Mouse (Mus musculus): ENCODE data around the gene Osbpl8. TPM values are rescaled to one million over a fixed set of nuclear protein-coding genes. Genes with fewer than 3 reads are reported as not detected.

Osbpl8 gene
- polyA plus RNA-seq, 1 experiment: 1.1 TPM

GRCm38 (mm10) chr10:111235289-111235570, 70.7 kb downstream of the Osbpl8 start:
- no peak overlapping the region for H3K4me3 ChIP-seq (ENCODE audit: low read depth, low read length)
- H3K27ac ChIP-seq (ENCODE audit: insufficient read depth, low read depth, low read length): no peak overlapping the region
- 92% methylated on average over 6 of the region's 6 CpGs for WGBS
- H3K27me3 ChIP-seq (ENCODE audit: control insufficient read depth, insufficient read depth, low read length): no peaks in the 10 kb centered on the region
- no peaks in the 10 kb centered on the region for H3K4me1 ChIP-seq (ENCODE audit: control insufficient read depth, insufficient read depth, insufficient read length, low read length)
- no peak for TF ChIP-seq CTCF (IDR thresholded peaks at IDR 0.05; ENCODE audit: extremely low read depth, insufficient read length, insufficient replicate concordance, low read depth, low read length)
- TF ChIP-seq POLR2A (IDR thresholded peaks at IDR 0.05; ENCODE audit: low read depth, low read length): no peak
- 0 out of 2 replicates have a peak, but pooled peaks cover 2% of the 10 kb centered on the region for H3K36me3 ChIP-seq (ENCODE audit: control insufficient read depth, insufficient read depth, low read length)

DNA sequence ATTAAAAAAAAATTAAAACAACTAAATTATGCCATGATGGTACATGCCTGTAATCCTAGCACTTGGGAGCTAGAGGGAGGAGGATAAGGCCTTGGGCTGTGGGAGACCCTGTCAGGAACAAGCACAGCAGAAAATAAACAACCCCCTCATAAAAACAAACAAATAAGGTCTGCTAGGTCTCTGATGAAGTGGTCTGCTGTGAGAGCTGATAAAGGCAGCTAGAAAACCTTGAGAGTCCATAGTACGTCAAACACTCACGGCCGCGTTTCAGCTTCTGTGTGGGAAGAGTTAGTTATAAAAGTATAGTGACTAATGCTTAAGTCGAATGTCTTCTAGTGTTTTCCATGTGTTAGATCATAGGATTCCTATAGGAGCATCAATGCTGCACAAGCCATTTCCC, 72.9 kb downstream of the Osbpl8 start:
- no peaks in the 10 kb centered on the region for H3K4me1 ChIP-seq (ENCODE audit: control insufficient read depth, insufficient read depth, insufficient read length, low read length)
- H3K27ac ChIP-seq (ENCODE audit: insufficient read depth, low read depth, low read length): no peak overlapping the region
- H3K27me3 ChIP-seq (ENCODE audit: control insufficient read depth, insufficient read depth, low read length): no peaks in the 10 kb centered on the region
- H3K4me3 ChIP-seq (ENCODE audit: low read depth, low read length): no peak overlapping the region
- TF ChIP-seq POLR2A (IDR thresholded peaks at IDR 0.05; ENCODE audit: low read depth, low read length): no peak
- TF ChIP-seq CTCF (IDR thresholded peaks at IDR 0.05; ENCODE audit: extremely low read depth, insufficient read length, insufficient replicate concordance, low read depth, low read length): no peak
- 69% methylated on average over 5 of the region's 5 CpGs for WGBS
- 0 out of 2 replicates have a peak, but pooled peaks cover 2% of the 10 kb centered on the region for H3K36me3 ChIP-seq (ENCODE audit: control insufficient read depth, insufficient read depth, low read length)

DNA sequence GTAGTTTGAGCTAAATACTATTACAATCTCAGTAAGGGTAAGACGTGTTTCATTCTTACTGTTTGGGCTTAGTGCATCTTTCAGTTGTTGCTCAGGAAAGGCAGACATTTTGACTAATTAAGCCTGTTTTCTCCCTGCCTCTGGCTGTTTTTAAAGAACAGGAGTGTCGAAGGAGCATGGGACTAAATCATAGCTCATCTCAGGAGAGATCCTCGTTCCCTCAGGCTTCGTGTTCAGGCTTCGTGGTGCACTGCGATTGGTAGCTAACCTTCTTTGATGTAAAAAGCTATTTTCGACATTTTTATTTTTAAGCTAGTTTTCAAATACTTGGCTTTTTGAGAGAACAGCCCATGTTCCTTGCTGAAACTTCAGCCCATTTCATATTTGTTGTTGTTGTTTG, 78.1 kb downstream of the Osbpl8 start:
- no peak overlapping the region for H3K27ac ChIP-seq (ENCODE audit: insufficient read depth, low read depth, low read length)
- WGBS: 92% methylated on average over 7 of the region's 7 CpGs
- no peaks in the 10 kb centered on the region for H3K27me3 ChIP-seq (ENCODE audit: control insufficient read depth, insufficient read depth, low read length)
- TF ChIP-seq POLR2A (IDR thresholded peaks at IDR 0.05; ENCODE audit: low read depth, low read length) (no peak), CTCF (IDR thresholded peaks at IDR 0.05; ENCODE audit: extremely low read depth, insufficient read length, insufficient replicate concordance, low read depth, low read length) (no peak)
- no peaks in the 10 kb centered on the region for H3K4me1 ChIP-seq (ENCODE audit: control insufficient read depth, insufficient read depth, insufficient read length, low read length)
- no peaks in the 10 kb centered on the region for H3K36me3 ChIP-seq (ENCODE audit: control insufficient read depth, insufficient read depth, low read length)
- H3K4me3 ChIP-seq (ENCODE audit: low read depth, low read length): no peak overlapping the region

DNA sequence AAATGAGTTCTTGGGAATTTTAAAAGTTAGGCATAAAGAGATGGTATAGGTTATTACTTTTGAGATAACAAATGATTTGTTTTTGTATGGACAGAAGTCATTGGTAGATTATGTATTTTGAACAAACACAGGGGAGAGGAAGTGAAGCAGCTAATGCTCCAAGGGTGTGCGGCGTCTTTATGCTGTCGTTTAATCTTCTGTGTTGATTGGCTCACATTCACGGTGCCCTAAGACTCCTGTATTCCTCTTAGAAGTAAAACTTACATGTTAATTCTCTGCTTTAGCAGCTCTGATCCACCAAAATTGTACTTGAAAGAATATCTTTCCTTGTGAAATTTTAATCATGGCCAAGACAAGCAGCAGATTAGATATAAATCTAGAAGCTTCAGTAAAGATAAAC, 83.1 kb downstream of the Osbpl8 start:
- Histone ChIP-seq H3K27me3 (ENCODE audit: control insufficient read depth, insufficient read depth, low read length) (no peaks in the 10 kb centered on the region), H3K27ac (ENCODE audit: insufficient read depth, low read depth, low read length) (no peak overlapping the region), H3K4me3 (ENCODE audit: low read depth, low read length) (no peak overlapping the region), H3K36me3 (ENCODE audit: control insufficient read depth, insufficient read depth, low read length) (no peaks in the 10 kb centered on the region), H3K4me1 (ENCODE audit: control insufficient read depth, insufficient read depth, insufficient read length, low read length) (no peaks in the 10 kb centered on the region)
- 57% methylated on average over 4 of the region's 4 CpGs for WGBS
- TF ChIP-seq POLR2A (IDR thresholded peaks at IDR 0.05; ENCODE audit: low read depth, low read length) (no peak), CTCF (IDR thresholded peaks at IDR 0.05; ENCODE audit: extremely low read depth, insufficient read length, insufficient replicate concordance, low read depth, low read length) (no peak)

GRCm38 (mm10) chr10:111248177-111248576, 83.6 kb downstream of the Osbpl8 start:
- H3K36me3 ChIP-seq (ENCODE audit: control insufficient read depth, insufficient read depth, low read length): no peaks in the 10 kb centered on the region
- H3K4me3 ChIP-seq (ENCODE audit: low read depth, low read length): no peak overlapping the region
- no peak for TF ChIP-seq POLR2A (IDR thresholded peaks at IDR 0.05; ENCODE audit: low read depth, low read length)
- no peak for TF ChIP-seq CTCF (IDR thresholded peaks at IDR 0.05; ENCODE audit: extremely low read depth, insufficient read length, insufficient replicate concordance, low read depth, low read length)
- H3K4me1 ChIP-seq (ENCODE audit: control insufficient read depth, insufficient read depth, insufficient read length, low read length): no peaks in the 10 kb centered on the region
- 52% methylated on average over 6 of the region's 6 CpGs for WGBS
- no peak overlapping the region for H3K27ac ChIP-seq (ENCODE audit: insufficient read depth, low read depth, low read length)
- no peaks in the 10 kb centered on the region for H3K27me3 ChIP-seq (ENCODE audit: control insufficient read depth, insufficient read depth, low read length)

DNA sequence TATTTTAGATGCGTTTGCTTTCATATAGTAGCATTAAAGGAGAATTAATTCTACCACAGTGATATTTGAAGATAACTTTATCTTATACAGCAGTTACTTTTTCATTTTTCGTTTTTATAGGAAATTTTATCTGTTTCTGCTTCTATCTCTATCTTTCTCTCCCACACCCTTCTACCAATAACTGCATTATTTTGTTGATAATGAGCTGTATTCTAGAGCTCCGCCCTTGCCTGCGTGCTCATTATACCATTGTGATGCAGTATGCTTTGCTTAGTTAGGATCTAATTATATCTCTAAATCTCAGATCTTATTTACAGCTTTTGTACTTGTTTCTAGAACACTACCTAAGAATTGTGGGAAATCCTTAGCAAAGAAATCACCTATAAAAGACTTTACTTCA, 85.6 kb downstream of the Osbpl8 start:
- H3K36me3 ChIP-seq (ENCODE audit: control insufficient read depth, insufficient read depth, low read length): no peaks in the 10 kb centered on the region
- no peaks in the 10 kb centered on the region for H3K4me1 ChIP-seq (ENCODE audit: control insufficient read depth, insufficient read depth, insufficient read length, low read length)
- 70% methylated on average over 4 of the region's 4 CpGs for WGBS
- no peak overlapping the region for H3K27ac ChIP-seq (ENCODE audit: insufficient read depth, low read depth, low read length)
- H3K27me3 ChIP-seq (ENCODE audit: control insufficient read depth, insufficient read depth, low read length): no peaks in the 10 kb centered on the region
- TF ChIP-seq CTCF (IDR thresholded peaks at IDR 0.05; ENCODE audit: extremely low read depth, insufficient read length, insufficient replicate concordance, low read depth, low read length) (no peak), POLR2A (IDR thresholded peaks at IDR 0.05; ENCODE audit: low read depth, low read length) (no peak)
- H3K4me3 ChIP-seq (ENCODE audit: low read depth, low read length): no peak overlapping the region

DNA sequence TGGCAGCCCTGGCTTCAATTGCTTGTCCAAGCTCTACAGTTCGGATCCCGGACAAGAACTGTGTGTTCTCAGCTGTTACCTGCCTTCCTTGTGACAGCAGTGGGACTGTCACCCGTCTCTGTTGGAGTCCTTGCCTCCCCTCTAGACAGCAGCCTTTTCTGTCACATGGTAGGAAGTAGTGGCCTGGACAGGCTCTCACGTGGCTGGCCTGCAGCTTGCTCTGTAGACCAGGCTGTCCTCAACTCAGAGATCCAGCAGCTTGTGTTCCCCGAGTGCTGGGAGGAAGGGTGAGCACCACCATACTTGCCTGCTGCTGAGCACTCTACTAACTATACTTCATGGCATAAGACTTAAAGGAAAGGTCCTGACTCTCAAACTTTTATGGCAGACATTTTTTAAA, 87.1 kb downstream of the Osbpl8 start:
- no peak overlapping the region for H3K4me3 ChIP-seq (ENCODE audit: low read depth, low read length)
- 79% methylated on average over 5 of the region's 5 CpGs for WGBS

DNA sequence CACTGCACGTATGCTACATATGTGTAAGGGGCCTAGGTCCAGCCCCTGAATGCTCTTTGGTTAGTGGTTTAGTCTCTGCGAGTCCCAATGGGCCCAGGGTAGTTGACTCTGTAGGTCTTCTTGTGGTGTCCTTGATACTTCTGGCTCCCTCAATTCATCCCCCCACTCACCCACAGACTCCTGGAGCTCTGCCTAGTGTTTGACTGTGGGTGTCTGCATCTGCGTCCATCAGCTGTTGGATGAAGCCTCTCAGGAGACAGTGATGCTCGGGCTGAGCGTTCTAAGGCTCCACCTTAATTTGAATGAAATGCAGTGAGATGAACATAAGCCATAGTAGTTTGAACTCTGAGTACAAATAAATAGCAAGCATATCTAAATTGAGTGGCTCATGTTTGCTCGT, 90.7 kb downstream of the Osbpl8 start:
- no peaks in the 10 kb centered on the region for H3K36me3 ChIP-seq (ENCODE audit: control insufficient read depth, insufficient read depth, low read length)
- no peak overlapping the region for H3K4me3 ChIP-seq (ENCODE audit: low read depth, low read length)
- no peak overlapping the region for H3K27ac ChIP-seq (ENCODE audit: insufficient read depth, low read depth, low read length)
- no peaks in the 10 kb centered on the region for H3K27me3 ChIP-seq (ENCODE audit: control insufficient read depth, insufficient read depth, low read length)
- WGBS: 95% methylated on average over 6 of the region's 6 CpGs
- no peaks in the 10 kb centered on the region for H3K4me1 ChIP-seq (ENCODE audit: control insufficient read depth, insufficient read depth, insufficient read length, low read length)
- TF ChIP-seq CTCF (IDR thresholded peaks at IDR 0.05; ENCODE audit: extremely low read depth, insufficient read length, insufficient replicate concordance, low read depth, low read length) (no peak), POLR2A (IDR thresholded peaks at IDR 0.05; ENCODE audit: low read depth, low read length) (no peak)

More for the DNA sequence above, 87.1 kb downstream of the Osbpl8 start:
- Histone ChIP-seq H3K36me3 (ENCODE audit: control insufficient read depth, insufficient read depth, low read length) (no peaks in the 10 kb centered on the region), H3K27me3 (ENCODE audit: control insufficient read depth, insufficient read depth, low read length) (no peaks in the 10 kb centered on the region), H3K27ac (ENCODE audit: insufficient read depth, low read depth, low read length) (no peak overlapping the region), H3K4me1 (ENCODE audit: control insufficient read depth, insufficient read depth, insufficient read length, low read length) (no peaks in the 10 kb centered on the region)
- TF ChIP-seq CTCF (IDR thresholded peaks at IDR 0.05; ENCODE audit: extremely low read depth, insufficient read length, insufficient replicate concordance, low read depth, low read length): no peak
